Mouse (Mus musculus) embryo, embryonic 11.5 days (tissue): ENCODE results near the gene Gm6356.
"Not testable (repeated sequence)": the region's sequence is repeated elsewhere in the genome, so short reads cannot be mapped to it uniquely, and the experiment has no call there.

Source experiments
- DNase-seq: peaks from one replicate; pipeline ENCODE4 v3.0.0-alpha.2; 2012; ENCODE audit warnings: low read depth, low spot score

The Gm6356 gene

DNA sequence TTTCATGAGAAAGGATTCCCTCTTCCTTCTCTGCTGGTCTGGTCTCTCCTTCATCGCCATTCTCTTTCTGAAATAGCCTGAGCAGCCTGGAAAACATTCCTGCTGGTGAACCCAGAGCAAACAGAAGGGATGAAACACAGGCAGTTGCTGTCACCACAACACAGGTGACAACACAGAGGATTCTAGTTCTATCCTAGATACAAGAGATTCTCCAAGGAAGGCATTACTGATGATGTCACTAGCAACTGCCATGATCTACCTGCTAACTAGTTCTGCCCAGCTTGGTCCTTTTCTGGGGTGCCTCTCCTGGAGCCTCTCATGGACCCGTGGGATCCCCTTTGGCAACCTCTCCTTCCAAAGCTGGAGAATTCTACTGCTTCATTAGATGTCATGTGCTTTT, at the start of gene Gm6356:
Gene Gm6356, minus strand, starts transcription at position 101 of the 400 bp plus-strand sequence.
- DNase-seq, result not testable (repeated sequence)
